Mouse (Mus musculus): ENCODE data around the gene Chia1. TPM values are rescaled to one million over a fixed set of nuclear protein-coding genes. Genes with fewer than 3 reads are reported as not detected.
"Not testable (repeated sequence)": the region's sequence is repeated elsewhere in the genome, so short reads cannot be mapped to it uniquely, and the experiment has no call there.

The Chia1 gene
- not detected for total RNA-seq (2021)
- long read RNA-seq, experiment 1: 0 reads
- long read RNA-seq, experiment 2: 0 reads

DNA sequence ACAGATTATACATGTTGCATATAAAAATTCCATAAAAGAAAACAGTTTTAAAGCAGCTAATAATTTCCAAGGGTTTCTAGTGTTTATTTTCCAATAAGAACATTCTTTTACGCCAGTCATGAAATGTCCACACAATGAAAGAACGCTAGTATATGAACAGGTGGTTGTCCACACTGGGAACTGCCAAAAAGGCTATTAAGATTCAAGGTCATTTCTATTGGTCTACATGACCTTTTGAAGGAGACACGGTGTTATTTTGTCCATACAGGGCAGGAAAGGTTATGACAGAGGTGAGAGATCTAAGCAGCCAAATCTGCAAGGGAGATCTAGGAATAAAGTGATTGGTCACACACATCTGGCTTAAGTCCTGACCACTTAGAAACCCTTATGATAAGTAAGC lies at the start of gene Chia1:
TSS of gene Chia1 (plus strand) at position 301 of the 400 bp plus-strand sequence.
- no peak for DNase-seq
- intact Hi-C loops (cut with DNase I): no loop called here

DNA sequence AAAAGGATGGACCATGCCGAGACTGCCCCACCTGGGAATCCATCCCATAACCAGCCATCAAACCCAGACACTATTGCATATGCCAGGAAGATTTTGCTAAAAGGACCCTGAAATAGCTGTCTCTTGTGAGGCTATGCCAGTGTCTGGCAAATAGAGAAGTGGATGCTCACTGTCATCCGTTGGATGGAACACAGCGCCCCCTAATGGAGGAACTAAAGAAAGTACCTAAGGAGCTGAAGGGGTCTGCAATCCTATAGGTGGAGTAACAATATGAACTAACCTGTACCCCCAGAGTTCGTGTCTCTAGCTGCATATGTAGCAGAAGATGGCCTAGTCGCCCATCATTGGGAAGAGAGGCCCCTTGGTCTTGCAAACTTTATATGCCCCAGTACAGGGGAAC lies 45.3 kb upstream of the Chia1 start:
- DNase-seq; intact Hi-C loops (cut with DNase I): not testable (repeated sequence)

DNA sequence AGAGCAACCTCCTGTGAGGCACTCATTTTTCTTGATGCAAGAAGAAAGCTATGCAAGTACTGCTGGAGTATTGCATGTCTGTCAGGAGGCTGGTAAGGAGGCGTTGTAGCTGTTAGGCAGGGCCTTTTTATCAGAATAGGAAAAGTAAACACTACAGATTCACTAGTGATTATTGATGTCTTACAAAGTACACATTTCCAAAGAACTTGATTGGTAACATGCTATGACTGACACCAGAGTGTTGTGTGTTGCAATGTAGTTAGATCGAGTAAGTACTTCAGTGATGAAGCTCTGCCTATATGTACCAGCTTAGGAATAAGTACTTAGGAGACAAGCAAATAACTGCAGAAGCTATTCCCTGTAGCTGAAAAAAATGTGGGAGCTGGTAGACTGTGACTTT lies 42.0 kb upstream of the Chia1 start:
- no peak for DNase-seq
- intact Hi-C loops (cut with DNase I): no loop called here

DNA sequence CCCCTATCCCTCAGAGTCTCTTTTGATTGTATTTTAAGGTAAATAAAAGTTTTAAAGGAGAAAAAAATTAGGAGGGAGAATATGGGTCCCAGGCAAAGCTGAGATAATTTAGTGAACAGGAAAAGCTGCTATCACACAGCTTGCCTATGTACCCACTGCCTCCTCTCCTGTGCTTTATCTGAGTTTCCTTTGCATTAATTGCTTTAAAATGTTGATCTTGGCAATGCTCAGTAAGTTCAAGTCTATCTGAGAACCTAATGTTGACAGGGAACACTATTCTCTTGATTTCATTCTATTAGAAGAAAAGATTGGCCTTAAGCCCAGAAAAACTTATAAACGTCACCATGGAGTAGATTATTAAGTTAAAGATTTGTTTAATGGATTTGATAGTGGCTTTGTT lies 38.2 kb upstream of the Chia1 start:
- no peak for DNase-seq

DNA sequence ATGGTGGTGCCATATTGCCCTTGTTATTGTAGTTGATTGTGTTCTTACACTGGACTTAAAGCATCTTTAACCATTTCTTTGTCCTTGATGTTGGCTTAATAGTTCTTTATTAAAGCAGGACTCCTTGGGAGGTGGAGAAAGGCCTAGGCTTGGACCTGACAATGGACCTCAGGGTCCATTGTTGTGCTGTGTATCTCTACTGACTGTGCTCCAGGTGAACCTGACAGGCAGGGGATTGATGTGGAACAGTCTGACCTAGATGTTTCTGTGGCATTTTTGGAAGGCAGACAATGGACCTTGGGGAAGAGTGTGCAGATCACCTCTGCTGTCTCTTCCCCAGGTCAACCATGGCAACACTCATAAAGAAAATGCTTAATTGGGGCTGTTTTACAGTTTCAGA lies 14.0 kb downstream of the Chia1 start:
- DNase-seq: no peak
- intact Hi-C loops (cut with DNase I): no loop called here

More for the DNA sequence above, 38.2 kb upstream of the Chia1 start:
- intact Hi-C loops (cut with DNase I): no loop called here

DNA sequence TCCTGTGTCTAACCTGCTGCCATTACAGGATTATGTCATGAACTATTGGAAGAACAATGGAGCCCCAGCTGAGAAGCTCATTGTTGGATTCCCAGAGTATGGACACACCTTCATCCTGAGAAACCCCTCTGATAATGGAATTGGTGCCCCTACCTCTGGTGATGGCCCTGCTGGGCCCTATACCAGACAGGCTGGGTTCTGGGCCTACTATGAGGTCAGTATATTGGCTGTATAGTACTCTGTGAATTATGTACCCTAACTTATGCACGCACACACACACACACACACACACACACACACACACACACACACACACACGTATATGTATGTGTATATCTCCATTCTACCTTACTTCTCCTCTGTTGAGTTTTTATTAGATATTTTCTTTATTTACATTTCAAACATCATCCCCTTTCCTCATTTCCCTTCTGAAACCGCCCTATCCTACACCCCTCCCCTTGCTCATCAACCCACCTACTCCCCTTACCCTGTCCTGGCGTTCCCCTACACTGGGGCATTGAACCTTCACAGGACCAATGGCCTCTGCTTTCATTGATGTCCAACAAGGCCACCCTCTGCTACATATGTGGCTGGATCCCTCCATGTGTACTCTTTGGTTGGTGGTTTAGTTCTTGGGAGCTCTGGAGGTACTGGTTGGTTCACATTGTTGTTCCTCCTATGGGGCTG lies 15.9 kb downstream of the Chia1 start:
- intact Hi-C loops (cut with DNase I): no loop called here
- DNase-seq: no peak

DNA sequence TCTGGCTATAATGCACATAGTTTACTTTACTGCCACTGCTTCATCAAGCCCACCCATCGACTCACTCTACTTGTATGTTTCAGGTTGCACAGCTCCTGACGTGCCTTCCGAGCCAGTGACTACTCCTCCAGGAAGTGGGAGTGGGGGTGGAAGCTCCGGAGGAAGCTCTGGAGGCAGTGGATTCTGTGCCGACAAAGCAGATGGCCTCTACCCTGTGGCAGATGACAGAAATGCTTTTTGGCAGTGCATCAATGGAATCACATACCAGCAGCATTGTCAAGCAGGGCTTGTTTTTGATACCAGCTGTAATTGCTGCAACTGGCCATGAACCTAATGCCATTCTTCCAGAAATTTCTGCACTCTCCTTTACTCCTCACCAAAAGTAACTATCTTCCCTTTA lies 18.7 kb downstream of the Chia1 start:
- DNase-seq: no peak
- intact Hi-C loops (cut with DNase I): no loop called here

DNA sequence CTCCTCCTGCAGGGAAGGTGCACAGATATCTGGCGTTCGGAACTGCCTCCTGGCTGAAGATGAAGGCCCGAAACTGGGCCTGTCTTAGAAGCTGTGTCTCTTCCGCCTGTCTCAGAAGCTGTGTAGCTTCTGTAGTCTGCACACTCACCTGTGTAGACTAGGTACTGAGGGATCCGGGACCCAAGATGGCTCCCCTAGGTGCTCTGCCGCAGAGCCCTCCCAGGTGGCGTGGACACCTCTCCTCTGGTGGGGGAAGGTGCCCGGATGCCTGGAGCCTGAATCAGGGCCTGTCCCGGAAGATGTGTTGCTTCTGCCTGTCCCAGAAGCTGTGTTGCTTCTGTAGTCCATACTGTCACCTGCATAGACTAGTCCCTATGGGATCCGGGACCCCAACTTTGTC lies 31.1 kb downstream of the Chia1 start:
- DNase-seq: no peak
- intact Hi-C loops (cut with DNase I): no loop called here

DNA sequence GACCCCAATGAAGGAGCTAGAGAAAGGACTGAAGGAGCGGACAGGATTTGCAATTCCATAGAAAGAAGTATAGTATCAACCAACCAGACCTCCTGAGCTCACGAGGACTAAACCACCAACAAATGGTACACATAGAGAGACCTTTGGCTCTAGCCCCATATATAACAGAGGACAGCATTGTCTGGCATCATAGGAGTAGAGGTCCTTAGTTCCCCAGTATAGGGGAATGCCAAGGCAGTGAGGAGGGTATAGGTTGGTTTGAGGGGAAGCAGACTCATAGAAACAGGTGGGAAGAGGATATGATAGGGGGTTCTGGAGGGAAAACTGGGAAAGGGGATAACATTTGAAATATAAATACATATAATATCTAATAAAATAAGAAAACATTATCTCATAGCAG lies 41.4 kb downstream of the Chia1 start:
- DNase-seq: no peak

DNA sequence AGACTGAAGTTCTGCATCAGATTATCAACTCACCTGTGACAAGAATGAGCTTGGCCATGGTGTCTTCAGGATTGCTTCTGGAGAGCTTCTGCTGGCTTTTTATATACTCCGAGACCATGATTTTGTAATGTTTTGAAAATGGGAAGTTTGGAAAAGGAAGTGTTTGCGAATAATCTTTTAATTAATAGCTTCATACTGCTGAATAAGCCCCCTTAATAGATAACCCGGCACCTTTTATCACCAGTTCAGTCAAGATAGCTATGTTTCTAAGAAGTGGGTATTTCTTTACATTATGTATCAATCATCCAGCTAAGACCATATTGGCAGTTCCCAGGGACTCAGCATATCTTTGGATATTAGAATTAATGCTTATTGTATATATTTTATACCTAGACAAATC lies 54.4 kb downstream of the Chia1 start, which contains the start of gene Chil3:
TSS of gene Chil3 (minus strand) at position 101 of the 400 bp plus-strand sequence.
- intact Hi-C loops (cut with DNase I): no loop called here
- DNase-seq: no peak

More for the DNA sequence above, 41.4 kb downstream of the Chia1 start:
- intact Hi-C loops (cut with DNase I): no loop called here

DNA sequence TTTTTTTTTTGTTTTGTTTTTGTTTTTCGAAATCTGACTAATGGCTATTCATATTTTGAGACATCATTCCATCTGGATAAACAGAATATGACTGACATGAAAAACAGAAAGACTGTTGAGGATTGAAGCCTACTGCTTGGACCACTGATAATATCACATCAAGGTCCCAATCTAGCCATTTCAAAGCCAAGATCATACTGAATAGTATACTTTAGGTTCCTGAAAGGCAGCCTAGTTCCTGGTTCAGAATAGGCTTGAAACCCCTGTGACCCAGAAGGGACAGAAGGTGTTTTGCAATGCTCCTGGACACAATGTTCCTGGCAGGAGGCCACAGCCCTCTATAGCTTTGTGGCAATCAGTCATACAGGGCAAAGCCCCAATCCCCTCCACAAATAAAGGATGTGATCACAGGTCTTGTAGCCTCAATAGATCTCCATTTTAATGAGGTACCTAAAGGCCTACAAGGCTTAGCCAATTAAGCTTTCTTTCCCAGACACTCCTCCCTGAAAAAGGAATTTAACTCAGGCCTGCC lies 57.6 kb downstream of the Chia1 start:
- no peak for DNase-seq
- intact Hi-C loops (cut with DNase I): no loop called here

DNA sequence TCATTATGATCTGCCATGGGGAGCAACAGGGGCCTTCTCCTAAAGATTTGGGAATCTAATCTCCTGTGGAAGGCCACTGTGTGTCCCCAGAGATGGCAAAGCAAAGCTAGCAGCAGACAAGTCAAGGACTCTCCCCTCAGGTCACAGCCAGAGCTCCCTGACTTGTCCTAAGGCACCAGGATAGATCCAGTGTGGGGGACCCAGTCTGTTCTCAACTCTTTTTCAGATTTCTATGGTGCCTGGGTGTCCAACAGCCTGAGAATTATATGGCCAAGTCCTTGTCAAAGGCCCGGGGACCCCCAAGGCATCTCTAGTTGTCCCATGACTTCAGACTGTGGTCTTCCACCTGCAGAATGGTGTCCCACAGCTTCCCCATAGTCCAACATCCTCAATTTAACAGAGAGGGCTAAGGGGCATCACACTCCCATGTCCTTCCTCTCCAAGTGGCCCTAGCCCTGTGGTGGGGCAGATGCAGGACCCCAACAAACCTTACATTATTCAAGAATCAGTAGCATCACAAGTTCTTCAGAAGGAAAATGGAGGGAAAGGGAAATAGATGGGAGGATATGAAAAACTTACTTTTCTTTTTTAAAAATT lies 58.2 kb downstream of the Chia1 start:
- DNase-seq: no peak
- intact Hi-C loops (cut with DNase I): no loop called here

DNA sequence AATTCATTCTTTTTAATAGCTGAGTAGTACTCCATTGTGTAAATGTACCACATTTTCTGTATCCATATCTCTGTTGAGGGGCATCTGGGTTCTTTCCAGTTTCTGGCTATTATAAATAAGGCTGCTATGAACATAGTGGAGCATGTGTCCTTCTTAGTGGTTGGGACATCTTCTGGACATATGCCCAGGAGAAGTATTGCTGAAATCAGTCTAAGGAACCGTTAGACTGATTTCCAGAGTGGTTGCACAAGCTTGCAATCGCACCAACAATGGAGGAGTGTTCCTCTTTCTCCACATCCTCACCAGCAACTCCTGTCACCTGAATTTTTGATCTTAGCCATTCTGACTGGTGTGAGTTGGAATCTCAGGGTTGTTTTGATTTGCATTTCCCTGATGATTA lies 59.5 kb downstream of the Chia1 start:
- intact Hi-C loops (cut with DNase I): not testable (repeated sequence)

DNA sequence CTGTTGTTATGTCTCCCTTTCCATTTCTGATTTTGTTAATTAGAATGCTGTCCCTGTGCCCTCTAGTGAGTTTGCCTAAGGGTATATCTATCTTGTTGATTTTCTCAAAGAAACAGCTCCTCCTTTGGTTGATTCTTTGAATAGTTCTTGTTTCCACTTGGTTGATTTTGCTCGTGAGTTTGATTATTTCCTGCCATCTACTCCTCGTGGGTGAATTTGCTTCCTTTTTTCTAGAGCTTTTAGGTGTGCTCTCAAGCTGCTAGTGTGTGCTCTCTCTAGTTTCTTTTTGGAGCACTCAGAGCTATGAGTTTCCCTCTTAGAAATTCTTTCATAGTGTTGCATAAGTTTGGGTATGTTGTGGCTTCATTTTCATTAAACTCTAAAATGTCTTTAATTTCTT lies 61.9 kb downstream of the Chia1 start:
- not testable (repeated sequence) for DNase-seq

More for the DNA sequence above, 59.5 kb downstream of the Chia1 start:
- not testable (repeated sequence) for DNase-seq

DNA sequence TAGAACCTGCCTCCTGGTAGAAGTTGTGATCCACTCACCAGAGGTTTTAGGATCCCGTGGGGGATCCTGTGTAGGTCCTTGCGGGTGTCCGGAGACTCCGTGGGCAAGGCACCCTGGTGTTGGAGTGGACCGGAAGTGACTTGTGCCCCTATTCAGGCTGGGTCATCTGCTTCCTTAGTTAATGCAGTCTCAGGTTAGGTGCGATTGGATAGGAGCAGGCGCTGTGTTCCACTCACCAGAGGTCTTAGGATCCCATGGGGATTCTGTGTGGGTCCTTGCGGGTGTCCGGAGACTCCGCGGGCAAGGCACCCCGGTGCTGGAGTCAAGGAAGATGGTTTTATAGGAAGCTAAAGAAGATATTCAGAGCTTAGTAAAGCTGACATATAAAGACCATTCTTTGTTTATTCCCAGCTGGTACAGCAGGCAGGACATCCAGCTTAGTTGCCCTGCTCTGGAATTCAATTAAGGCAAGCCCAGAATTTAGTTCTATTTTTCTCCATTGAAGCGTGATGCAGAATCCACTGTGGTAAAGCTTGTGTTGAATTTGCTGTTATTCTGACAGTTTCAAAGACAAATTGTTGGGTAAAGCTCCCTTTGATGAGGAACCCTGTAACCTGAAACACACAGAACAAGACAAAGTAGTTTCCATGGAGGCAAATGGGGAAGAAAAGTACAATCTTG lies 64.6 kb downstream of the Chia1 start:
- intact Hi-C loops (cut with DNase I): no loop called here
- DNase-seq: no peak

More for the DNA sequence above, 61.9 kb downstream of the Chia1 start:
- intact Hi-C loops (cut with DNase I): not testable (repeated sequence)

Other genes starting within 250 kb of the Chia1 start
- under 1 TPM in 1 of 2 experiments, not detected in 1; 0.24 TPM for gene Adora3, start 242.4 kb upstream of the Chia1 start, total RNA-seq (2021)
- gene Tmigd3, start 242.3 kb upstream of the Chia1 start, total RNA-seq (2021): under 1 TPM in 1 of 2 experiments, not detected in 1; 0.24 TPM
- under 1 TPM; 0.81 to 0.88 TPM for gene I830077J02Rik, start 180.6 kb upstream of the Chia1 start, total RNA-seq (2021)
- 10 to 100 TPM; 38.9 to 47.3 TPM for gene Wdr77, start 153.9 kb upstream of the Chia1 start, total RNA-seq (2021)
- 1,000 to 10,000 TPM; 1,017 to 1,034 TPM for gene Atp5f1, start 153.1 kb upstream of the Chia1 start, total RNA-seq (2021)
- under 1 TPM; 0.38 to 0.56 TPM for gene Ovgp1, start 139.5 kb upstream of the Chia1 start, total RNA-seq (2021)
- gene Pifo, start 98.6 kb upstream of the Chia1 start, total RNA-seq (2021): under 1 TPM in 1 of 2 experiments, not detected in 1; 0.31 TPM
- gene Chil5, start 80.4 kb upstream of the Chia1 start, total RNA-seq (2021): not detected
- gene Chil3, start 54.3 kb downstream of the Chia1 start, total RNA-seq (2021): under 1 TPM in 1 of 2 experiments, not detected in 1; 0.51 TPM
- gene Chil4, start 106.3 kb downstream of the Chia1 start, total RNA-seq (2021): not detected

Measured in heart, postnatal 14 days (tissue).